Mouse (Mus musculus) forebrain, embryonic 14.5 days (tissue): Measurements from ENCODE around the gene Gm7879. TPM values are rescaled to one million over a fixed set of nuclear protein-coding genes. Genes with fewer than 3 reads are reported as not detected.
"Not testable (repeated sequence)": the region's sequence is repeated elsewhere in the genome, so short reads cannot be mapped to it uniquely, and the experiment has no call there.

ENCODE experiments used
- ATAC-seq: fragments of 200-750 bp; cut with Nextera tagmentation; 2 replicates; pipeline ENCODE4 v1.8.0; 2017; ENCODE audit warnings: mild to moderate bottlenecking, moderate library complexity
- DNase-seq: peaks from one replicate; pipeline ENCODE4 v3.0.0-alpha.2; 2015; ENCODE audit warnings: low spot score
- H3K27ac ChIP-seq: fragments of 300-500 bp; sonication (generic); 2 replicates; pipeline ENCODE4 v1.5.1; 2014; ENCODE audit warnings: low read depth, mild to moderate bottlenecking, control low read depth, low read length, moderate library complexity
- H3K27me3 ChIP-seq: fragments of 300-500 bp; sonication (generic); replicated peaks from 2 replicates; pipeline ENCODE4 v1.6.1; 2014; ENCODE audit warnings: low read length, control low read depth, mixed read lengths; ENCODE audit not compliant: control insufficient read depth, insufficient read depth
- H3K36me3 ChIP-seq: fragments of 300-500 bp; sonication (generic); 2 replicates; pipeline ENCODE4 v1.6.1; 2014; ENCODE audit warnings: low read length, control low read depth; ENCODE audit not compliant: control insufficient read depth, insufficient read depth
- H3K4me1 ChIP-seq: fragments of 300-500 bp; sonication (generic); 2 replicates; pipeline ENCODE4 v1.6.1; 2014; ENCODE audit warnings: antibody characterized with exemption, low read length, control low read depth; ENCODE audit not compliant: control insufficient read depth, insufficient read depth
- H3K4me2 ChIP-seq: fragments of 300-500 bp; sonication (generic); 2 replicates; pipeline ENCODE4 v1.6.1; 2014; ENCODE audit warnings: mild to moderate bottlenecking, control low read depth, low read length
- H3K4me3 ChIP-seq: fragments of 300-500 bp; sonication (generic); 2 replicates; pipeline ENCODE4 v1.5.1; 2014; ENCODE audit warnings: low read depth, low read length, control low read depth
- H3K9ac ChIP-seq: fragments of 300-500 bp; sonication (generic); 2 replicates; pipeline ENCODE4 v1.6.1; 2014; ENCODE audit warnings: mild to moderate bottlenecking, low read length, control low read depth, moderate library complexity
- H3K9me3 ChIP-seq: fragments of 300-500 bp; sonication (generic); replicated peaks from 2 replicates; pipeline ENCODE4 v1.6.1; 2016; ENCODE audit warnings: low read length, control low read depth, mixed read lengths; ENCODE audit not compliant: control insufficient read depth
- WGBS: fragments of 180-500 bp; shearing (Covaris S2); extraction: QIAGEN DNeasy Blood & Tissue Kit; methylation state at CpG from one replicate; pipeline ENCODE4 v1.1.7; 2014; 5-methylcytosine and 5-hydroxymethylcytosine counted together
- polyA plus RNA-seq: library from polyadenylated mRNA; unstranded; fragments of >200 nt; fragmentation: Nextera tagmentation; extraction: Ambion mirVana; gene quantifications from 2 replicates; pipeline ENCODE4 v1.2.1, GENCODE M21; 2014

Gene Gm7879
- 0.41 TPM in 1 of 2 replicates, not detected in the other for polyA plus RNA-seq

DNA sequence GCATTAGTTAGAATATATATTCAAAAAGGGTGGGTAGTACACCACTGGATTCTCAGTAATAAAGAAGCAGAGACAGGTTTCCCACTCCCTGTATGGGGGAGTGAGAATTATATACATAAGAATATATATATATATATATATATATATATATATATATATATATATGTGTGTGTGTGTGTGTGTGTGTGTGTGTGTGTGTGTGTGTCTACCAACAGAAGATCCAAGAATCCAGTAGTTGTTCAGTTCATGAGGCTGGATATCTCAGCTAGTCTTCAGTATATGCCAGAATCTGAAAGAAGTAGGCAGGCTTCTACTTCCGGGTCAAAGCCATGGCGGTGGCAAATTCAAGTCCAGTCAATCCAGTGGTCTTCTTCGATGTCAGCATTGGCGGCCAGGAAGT, at the start of gene Gm7879:
Gm7879 (plus strand) TSS at position 301 of the 400 bp plus-strand sequence.
- not testable (repeated sequence) for H3K27ac ChIP-seq, H3K4me1 ChIP-seq, H3K9ac ChIP-seq, H3K9me3 ChIP-seq, H3K4me2 ChIP-seq, H3K27me3 ChIP-seq, H3K36me3 ChIP-seq, DNase-seq, ATAC-seq, H3K4me3 ChIP-seq
- WGBS: 98% methylated on average over 4 of the region's 4 CpGs

DNA sequence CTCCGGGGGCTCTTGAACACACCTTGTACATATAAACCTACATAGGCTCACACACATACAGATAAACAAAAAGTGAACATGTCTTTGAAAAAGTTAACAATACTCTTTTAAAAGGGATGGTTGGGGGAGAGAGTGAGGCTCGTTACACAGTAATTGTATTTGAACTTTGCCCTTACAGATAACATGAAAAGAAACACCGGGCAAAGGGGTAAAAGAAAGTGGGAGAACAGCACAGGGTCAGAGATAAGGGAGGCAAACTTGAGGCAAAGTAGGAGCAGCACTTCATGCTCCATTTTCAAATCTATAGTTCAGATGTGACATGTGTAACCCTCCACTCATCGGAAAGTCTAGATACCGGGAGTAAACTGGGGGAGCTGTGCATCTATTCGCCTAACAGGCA, 49.3 kb upstream of the Gm7879 start:
- Histone ChIP-seq H3K27me3 (no peaks in the 10 kb centered on the region), H3K27ac (no peak overlapping the region), H3K9ac (no peak overlapping the region), H3K36me3 (no peaks in the 10 kb centered on the region), H3K4me1 (peaks cover under 1% of the 10 kb centered on the region; the same call in 1 of the 2 replicates), H3K9me3 (no peaks in the 10 kb centered on the region), H3K4me3 (no peak overlapping the region), H3K4me2 (no peak overlapping the region)
- 74% methylated on average over 6 of the region's 6 CpGs for whole genome bisulfite sequencing
- ATAC-seq (no peak), DNase-seq (no peak)

- no peak overlapping the region for H3K27ac ChIP-seq
- H3K4me3 ChIP-seq: no peak overlapping the region
- DNase-seq (no peak), ATAC-seq (no peak)
- peaks cover 7% of the 10 kb centered on the region; the same call in 1 of the 2 replicates for H3K4me1 ChIP-seq
- no peak overlapping the region for H3K9ac ChIP-seq
- 81% methylated on average over 2 of the region's 2 CpGs for WGBS
- no peak overlapping the region for H3K4me2 ChIP-seq
- no peaks in the 10 kb centered on the region for H3K27me3 ChIP-seq
- H3K9me3 ChIP-seq: no peaks in the 10 kb centered on the region
- no peaks in the 10 kb centered on the region for H3K36me3 ChIP-seq
Measured at GRCm38 (mm10) chr5:43865316-43865715, 47.6 kb upstream of the Gm7879 start.

DNA sequence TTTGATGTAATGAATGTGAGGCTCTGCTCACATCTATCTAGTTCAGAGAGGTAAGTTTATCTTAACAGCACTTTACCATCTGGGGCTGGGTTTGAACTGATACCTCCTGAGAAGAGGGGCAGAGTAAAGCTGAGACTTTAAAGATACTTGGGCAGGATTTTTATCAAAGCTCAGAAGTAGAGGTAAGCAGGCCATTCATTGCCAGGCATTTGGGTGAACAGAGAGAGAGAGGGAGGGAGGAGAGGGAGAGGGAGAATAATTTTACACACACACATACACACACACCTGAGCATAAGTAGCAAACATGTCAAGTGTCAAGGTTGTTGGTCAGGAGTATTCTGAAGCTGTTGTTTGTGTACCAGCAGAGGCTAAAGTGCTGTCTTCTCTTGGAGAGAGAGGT, 44.7 kb upstream of the Gm7879 start, which contains the start of gene Cd38:
Cd38 (plus strand) TSS at position 301 of the 400 bp plus-strand sequence.
- ATAC-seq (no peak), DNase-seq (no peak)
- Histone ChIP-seq H3K27ac (no peak within 1 kb of the TSS), H3K9me3 (no peaks in the 10 kb centered on the region), H3K36me3 (no peaks in the 10 kb centered on the region), H3K4me3 (peak within 1 kb of the TSS; percentile 29), H3K4me1 (peaks cover 7% of the 10 kb centered on the region; the same call in 1 of the 2 replicates), H3K27me3 (no peaks in the 10 kb centered on the region), H3K9ac (peak within 1 kb of the TSS; percentile 51), H3K4me2 (peak within 1 kb of the TSS; percentile 54)

DNA sequence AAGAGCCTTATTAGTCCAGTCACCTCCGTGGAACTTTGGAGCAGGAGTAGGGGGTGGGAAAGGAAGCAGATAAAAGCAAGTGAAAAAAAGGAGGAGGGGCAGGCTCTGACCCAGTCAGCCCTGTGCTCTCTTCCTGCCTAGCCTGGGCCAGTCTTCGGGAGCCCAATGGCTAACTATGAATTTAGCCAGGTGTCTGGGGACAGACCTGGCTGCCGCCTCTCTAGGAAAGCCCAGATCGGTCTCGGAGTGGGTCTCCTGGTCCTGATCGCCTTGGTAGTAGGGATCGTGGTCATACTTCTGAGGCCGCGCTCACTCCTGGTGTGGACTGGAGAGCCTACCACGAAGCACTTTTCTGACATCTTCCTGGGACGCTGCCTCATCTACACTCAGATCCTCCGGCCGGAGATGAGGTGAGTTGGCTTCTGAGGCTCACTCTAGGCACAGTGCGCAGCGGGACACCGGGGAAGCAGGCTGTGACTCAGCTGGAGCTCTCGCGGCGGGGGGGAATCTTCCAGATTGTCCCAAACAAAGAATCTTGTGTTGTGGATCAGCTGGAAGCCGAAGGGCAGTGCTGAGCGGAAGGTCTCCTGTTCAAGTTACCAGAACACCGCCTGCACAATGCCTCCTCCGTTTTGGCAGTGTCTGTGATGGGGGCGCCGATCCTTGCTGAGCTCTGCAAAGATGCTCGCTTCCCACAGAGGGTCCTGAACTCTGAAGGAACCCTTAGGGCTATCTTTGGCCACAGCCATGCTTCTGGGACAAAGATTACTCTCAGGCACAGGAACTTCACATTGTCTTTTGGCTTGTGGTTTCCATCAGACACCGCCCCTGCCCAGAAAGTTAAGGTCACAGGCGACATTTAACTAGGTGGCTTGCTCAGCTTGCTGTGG, 44.0 kb upstream of the Gm7879 start:
- no peaks in the 10 kb centered on the region for H3K36me3 ChIP-seq
- WGBS: 6% methylated on average over 28 of the region's 28 CpGs
- no peaks in the 10 kb centered on the region for H3K27me3 ChIP-seq
- H3K9me3 ChIP-seq: no peaks in the 10 kb centered on the region
- H3K9ac ChIP-seq: peak overlapping the region; percentile 51
- DNase-seq: peak; percentile 34
- ATAC-seq: peak; percentile 50
- H3K4me2 ChIP-seq: peak overlapping the region; percentile 54
- no peak overlapping the region for H3K27ac ChIP-seq
- peak overlapping the region; percentile 29 for H3K4me3 ChIP-seq
- peaks cover 7% of the 10 kb centered on the region; the same call in 1 of the 2 replicates for H3K4me1 ChIP-seq

GRCm38 (mm10) chr5:43871845-43872244, 41.1 kb upstream of the Gm7879 start:
- DNase-seq (no peak), ATAC-seq (no peak)
- Histone ChIP-seq H3K9me3 (no peaks in the 10 kb centered on the region), H3K27me3 (no peaks in the 10 kb centered on the region), H3K4me1 (peaks cover 7% of the 10 kb centered on the region; the same call in 1 of the 2 replicates), H3K4me3 (no peak overlapping the region), H3K4me2 (no peak overlapping the region), H3K27ac (no peak overlapping the region), H3K36me3 (no peaks in the 10 kb centered on the region), H3K9ac (no peak overlapping the region)
- 76% methylated on average over 1 of the region's 1 CpGs for WGBS

DNA sequence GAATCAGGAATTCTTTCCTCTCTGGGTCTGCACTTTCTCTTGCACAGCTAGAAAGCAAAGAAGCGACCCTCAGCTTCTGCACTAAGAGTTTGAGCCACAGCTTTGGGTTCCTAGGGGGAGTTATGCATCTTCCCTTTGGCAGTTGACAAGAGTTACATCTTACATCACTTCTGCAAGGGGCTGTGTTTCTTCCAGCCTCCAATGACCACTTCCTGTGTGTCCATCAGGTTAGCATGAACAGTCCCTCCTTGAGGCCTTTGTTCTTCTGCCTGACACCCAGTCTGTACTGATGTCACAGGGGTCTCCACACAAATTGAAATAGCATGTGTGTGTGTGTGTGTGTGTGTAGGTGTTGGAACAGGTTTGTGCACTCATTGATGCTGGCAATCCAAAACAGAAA, 40.3 kb upstream of the Gm7879 start:
- WGBS: 68% methylated on average over 1 of the region's 1 CpGs
- Histone ChIP-seq H3K4me1 (peaks cover 7% of the 10 kb centered on the region; the same call in 1 of the 2 replicates), H3K4me2 (no peak overlapping the region), H3K27ac (no peak overlapping the region), H3K9me3 (no peaks in the 10 kb centered on the region), H3K4me3 (no peak overlapping the region), H3K36me3 (no peaks in the 10 kb centered on the region), H3K27me3 (no peaks in the 10 kb centered on the region), H3K9ac (no peak overlapping the region)
- ATAC-seq: no peak
- no peak for DNase-seq

DNA sequence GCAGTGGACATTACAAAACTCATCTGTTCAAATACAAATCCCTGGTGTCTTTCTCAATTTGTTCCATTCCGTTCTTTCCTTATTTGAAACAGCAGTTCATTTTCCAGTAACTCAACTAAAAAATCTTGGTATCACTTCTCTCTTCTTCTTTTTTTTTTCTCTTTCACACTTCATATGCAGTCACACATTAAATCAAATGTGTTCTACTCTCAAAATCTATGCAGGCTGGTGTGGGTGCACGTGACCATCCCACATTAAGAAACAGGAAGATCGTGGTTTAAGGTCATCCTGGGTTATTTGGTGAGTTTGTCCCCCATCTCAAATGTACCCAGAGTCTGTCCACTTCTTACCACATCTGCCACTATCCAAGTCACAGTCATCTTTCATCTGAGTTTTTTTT, 30.9 kb upstream of the Gm7879 start:
- no peaks in the 10 kb centered on the region for H3K36me3 ChIP-seq
- no peaks in the 10 kb centered on the region for H3K9me3 ChIP-seq
- DNase-seq (no peak), ATAC-seq (no peak)
- H3K4me3 ChIP-seq: no peak overlapping the region
- WGBS: 92% methylated on average over 3 of the region's 3 CpGs
- H3K4me1 ChIP-seq: no peaks in the 10 kb centered on the region
- H3K27me3 ChIP-seq: no peaks in the 10 kb centered on the region
- no peak overlapping the region for H3K9ac ChIP-seq
- H3K27ac ChIP-seq: no peak overlapping the region
- H3K4me2 ChIP-seq: no peak overlapping the region
